Mouse (Mus musculus): ENCODE data around the gene Dnpep.

The Dnpep gene

DNA sequence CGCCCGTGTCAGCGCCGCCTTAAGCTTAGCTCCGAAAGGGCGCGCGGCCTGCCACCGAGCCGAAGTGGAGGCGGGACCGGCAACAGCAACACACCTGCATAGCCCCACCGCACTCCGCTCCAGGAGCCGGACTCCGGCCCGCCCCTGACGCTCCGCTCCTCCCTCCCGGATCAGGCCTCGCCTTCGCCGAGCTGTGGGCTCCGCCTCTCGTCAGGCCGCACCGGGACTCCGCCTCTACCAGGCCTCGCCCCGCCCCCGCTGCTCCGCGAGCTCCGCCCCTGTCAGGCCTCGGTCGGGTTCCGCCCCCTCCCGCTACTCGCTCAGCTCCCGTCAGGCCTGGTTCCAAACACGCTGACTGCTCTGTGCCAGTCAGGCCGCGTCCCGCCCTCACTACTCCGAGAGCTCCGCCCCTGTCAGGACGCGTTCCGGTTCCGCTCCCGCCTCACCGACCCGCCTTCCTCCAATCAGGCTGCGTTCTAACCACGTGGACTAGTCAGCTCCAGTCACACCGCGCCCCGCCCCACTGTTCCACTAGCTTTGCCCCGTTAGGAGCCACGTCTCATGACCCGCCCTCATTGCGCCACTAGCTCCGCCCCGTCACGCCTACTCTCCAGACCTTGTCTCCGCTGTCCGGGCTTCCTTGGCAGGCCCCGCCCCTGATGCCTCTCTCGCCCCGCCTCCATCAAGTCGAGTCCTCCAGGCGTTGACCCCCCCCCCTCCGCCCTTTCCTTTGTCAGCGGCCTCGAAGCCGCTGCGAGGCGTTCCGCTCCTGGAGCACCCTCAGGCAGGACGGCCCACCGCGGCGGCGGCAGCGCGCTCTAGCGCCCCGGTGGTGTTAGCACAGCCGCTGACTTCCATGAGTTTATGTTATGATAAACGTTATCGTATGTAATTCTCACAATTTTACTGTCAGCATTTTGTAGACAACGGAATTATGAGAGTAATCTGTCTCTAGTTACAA is at the start of gene Dnpep:
TSS of gene Dnpep (minus strand) at position 750 of the 961 bp plus-strand sequence.
- CTCF ChIA-PET, result interaction anchor here (0.6 kb wide), 2 partner anchors 150 to 729 kb away, joined by 3 to 5 read pairs; no protein-coding TSS in a partner anchor

DNA sequence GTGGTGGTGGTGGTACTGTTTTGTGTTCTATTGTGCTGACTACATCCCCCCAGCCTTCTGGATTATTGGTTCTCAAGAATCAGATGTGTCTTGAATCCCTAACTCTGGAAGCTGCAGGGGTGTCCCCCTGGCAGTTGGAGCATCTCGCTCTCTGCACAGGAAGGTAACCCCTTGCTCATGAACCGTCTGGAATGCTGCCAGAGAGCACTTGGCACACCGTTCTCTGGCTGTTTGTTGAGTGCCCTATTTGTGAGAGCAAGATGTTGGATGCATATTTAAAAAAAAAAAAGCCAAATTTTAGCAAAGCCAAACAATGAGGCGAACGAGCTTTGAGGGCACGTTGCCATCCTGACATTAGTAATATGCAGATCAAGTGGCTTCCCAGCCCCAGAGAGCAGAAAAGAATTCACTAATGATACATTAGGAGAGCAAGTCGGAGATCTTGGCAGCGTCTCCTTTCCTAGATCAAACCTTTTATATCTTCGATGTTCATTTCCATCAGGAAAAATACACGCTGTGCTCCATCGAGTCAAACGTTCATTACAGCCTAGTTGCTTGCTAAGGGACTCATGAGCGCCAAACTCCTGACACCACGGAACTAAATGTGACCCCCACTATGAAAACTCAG is 47.8 kb upstream of the Dnpep start:
- CTCF ChIA-PET, result no interaction called here

DNA sequence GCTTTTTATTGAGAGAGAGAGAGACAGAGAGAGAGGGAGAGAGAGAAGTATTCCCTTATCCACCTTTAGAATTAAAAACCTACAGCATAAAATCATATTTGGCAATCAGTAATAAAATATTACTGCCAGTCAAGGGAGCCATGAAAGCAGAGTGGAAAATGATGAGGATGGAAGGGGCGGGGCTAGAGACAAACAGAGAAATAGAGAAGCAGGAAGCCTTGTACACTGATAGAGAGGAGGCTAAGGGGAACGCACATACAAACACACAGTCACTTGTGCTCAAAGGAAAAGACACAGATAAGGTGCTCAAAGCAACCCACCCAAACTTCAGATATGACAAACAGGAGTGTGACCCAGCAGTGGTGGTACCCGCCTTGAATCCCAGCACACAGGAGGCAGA is 46.1 kb upstream of the Dnpep start:
- CTCF ChIA-PET, result no interaction called here

DNA sequence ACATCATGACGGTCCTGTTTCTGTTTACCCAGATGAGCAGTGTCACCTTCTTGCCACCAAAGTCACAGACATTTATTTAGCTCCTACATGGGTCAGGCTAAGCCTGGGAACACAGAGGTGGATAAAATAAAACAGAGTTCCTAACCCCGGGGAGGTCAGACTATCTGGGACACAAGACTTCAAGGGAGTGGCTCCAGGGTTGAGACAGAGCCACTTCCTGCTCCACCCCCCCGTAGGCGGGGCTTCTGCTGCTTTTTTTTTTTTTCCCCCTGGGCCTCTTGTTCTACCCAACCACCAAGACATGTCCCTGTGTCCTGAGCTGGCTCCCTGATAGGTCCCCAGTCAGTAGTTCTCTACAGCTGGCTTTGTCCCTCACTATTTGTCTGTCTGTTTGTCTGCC is 44.0 kb upstream of the Dnpep start:
- CTCF ChIA-PET, result no interaction called here

DNA sequence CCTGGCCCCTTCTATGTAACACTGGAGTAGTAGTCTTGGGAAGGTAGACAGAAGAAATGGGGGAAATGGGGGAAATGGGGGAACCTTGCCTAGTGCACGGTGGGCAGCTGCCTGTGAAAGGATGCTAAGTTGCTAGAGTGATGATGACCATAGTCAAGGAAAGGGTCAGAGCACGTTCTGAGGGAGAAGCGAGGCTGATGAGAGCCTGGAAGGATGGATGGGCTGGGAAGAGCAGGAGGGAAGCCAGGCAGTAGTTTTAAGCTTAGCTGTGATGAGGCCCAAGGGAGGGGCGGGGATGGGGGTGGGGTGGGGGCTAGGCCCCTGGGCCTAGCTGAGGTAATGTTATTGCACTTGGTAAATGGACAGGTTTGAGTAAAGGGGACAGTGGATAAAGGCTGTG is 43.3 kb upstream of the Dnpep start:
- CTCF ChIA-PET, result no interaction called here

DNA sequence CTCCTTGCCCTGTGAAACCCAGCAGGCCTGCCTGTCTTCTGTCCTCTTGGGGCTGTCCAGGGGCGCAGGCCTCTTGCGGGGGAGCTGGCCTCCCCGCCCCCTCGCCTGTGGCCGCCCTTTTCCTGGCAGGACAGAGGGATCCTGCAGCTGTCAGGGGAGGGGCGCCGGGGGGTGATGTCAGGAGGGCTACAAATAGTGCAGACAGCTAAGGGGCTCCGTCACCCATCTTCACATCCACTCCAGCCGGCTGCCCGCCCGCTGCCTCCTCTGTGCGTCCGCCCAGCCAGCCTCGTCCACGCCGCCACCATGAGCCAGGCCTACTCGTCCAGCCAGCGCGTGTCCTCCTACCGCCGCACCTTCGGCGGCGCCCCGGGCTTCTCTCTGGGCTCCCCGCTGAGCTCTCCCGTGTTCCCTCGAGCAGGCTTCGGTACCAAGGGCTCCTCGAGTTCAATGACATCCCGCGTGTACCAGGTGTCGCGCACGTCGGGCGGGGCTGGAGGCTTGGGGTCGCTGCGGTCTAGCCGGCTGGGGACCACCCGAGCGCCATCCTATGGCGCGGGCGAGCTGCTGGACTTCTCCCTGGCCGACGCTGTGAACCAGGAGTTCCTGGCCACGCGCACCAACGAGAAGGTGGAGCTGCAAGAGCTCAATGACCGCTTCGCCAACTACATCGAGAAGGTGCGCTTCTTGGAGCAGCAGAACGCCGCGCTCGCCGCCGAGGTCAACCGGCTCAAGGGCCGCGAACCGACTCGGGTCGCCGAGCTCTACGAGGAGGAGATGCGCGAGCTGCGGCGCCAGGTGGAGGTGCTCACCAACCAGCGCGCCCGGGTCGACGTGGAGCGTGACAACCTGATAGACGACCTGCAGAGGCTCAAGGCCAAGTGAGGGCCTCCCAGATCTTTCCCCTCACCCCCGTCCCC is 42.6 kb upstream of the Dnpep start, which contains the start of gene Des:
TSS of gene Des (plus strand) at position 218 of the 920 bp plus-strand sequence.
- CTCF ChIA-PET, result no interaction called here

DNA sequence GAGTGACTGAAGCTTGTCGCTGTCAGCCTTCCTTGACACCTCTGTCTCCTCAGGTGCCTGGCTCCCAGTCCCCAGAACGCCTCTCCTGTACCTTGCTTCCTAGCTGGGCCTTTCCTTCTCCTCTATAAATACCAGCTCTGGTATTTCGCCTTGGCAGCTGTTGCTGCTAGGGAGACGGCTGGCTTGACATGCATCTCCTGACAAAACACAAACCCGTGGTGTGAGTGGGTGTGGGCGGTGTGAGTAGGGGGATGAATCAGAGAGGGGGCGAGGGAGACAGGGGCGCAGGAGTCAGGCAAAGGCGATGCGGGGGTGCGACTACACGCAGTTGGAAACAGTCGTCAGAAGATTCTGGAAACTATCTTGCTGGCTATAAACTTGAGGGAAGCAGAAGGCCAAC is 41.6 kb upstream of the Dnpep start:
- CTCF ChIA-PET, result no interaction called here

DNA sequence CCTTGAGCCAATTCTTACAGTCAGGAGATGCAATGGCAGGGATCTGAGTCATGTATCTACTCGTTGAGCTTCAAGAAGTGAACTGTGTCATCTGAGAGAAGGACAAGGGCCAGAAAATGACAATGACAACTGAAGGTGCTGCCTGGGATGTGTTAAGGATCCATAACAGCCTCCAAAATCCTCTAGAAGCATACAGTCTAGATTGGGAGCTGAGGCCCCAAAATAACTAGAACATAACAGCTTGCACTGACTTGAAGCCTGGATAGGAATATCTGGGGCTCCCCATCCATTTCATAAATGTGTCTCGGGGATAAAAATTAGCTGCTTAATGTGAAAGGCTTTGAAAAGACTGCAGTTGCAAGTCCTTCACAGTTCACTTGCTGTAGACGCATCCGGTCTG is 40.2 kb upstream of the Dnpep start:
- CTCF ChIA-PET, result no interaction called here

DNA sequence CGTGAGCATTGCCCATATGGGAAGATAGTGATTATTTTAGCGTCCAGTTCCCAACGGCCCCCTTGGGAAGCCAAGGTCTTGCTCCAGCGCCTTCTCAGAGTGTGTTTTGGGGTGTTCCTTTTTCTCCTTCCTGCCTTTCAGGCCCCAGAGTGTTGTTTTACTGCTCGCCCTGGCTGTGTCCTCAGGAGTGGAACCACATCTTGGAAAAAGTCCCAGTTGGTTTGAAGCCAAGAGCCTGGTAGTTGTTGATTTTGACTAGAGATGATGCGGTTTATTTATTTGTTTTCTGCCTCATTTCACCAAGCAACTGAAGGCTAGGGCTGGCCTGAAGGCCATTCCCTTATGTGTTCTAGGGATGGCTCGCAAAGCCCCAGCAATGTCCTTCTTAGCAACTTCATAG is 39.5 kb upstream of the Dnpep start:
- CTCF ChIA-PET, result no interaction called here

DNA sequence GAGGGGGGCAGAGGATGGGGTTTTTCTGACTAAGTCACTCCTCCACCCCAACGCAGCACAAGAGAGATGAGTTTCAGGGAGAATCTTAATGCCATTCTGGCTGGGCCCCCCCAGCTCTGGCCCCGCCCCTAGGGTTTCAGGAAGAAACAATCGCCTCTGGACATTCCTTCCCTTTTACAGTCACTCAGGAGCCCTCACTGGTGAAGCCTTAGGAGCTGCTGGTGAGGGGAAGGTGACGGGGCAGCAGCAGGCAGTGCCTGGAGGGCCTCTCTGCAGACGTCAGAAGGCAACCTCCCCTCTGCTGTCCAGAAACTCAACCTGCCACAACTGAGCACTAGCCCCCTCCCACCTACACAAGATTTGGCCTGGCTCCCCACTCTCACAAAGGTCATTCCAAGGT is 31.5 kb upstream of the Dnpep start:
- CTCF ChIA-PET, result no interaction called here

DNA sequence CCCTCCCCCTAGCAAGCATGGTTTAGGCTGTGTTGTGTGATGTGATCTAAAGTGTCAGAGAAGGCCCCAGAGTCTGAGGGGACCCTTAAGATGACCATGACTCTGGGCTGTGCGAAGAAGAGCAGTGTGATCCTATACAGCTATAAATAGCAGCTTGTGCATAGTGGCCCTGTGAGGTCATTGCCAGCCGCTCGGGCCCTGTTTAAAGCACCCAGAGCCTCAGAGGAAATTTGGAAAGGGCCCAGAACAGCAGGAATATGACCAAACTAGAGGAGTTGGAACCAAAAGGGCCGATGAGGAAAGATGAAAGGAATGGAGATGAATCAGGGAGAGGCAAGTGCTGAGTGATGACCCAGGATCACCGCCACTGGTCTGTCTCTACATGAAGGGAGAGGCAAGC is 29.5 kb upstream of the Dnpep start:
- CTCF ChIA-PET, result no interaction called here

DNA sequence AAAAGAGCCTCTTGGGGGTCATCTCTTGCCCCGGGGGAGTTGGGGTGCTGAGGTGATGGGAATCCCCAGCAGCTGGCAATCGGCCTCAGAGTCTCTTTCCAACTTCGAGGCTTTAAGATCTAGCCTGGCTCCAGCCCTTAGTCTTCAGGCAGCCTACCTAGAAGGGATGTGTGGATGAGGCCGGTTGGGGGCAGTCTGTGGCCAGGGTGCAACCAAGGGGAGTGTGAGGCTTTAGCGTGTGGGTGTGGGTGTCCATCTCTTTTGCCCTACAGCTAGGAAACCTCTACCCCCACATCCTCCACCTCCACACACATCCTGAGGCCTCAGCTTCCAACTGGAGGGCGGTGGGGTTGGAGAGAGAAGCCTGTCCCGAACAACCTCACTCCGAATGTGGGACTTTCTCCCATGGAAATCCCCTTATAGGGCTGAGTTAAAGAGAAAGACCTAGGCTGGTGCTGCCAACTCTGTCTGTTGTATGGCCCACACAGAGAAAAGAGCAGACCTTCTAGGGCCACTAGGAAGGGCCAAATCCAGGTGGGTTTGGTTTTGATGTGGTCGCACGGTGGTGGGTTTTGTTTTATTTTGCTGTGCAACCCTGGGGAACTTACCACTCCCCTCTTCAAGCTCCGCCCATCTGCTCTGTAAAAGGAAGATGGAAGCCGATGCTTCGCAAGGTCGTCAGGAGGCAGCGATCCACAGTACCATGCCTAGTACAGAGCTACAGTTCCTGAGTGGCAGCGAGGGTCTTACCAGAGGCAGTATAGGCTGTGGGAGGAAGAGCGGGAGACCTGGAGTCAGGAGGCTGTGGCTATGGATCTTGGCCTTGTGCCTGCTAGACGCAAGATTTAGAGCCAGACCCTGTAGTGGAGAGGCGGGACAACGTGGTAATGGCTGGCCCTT is 27.5 kb upstream of the Dnpep start:
- CTCF ChIA-PET, result interaction anchor here (0.6 kb wide), 1 partner anchor 274 kb away, joined by 13 read pairs; no protein-coding TSS in a partner anchor

DNA sequence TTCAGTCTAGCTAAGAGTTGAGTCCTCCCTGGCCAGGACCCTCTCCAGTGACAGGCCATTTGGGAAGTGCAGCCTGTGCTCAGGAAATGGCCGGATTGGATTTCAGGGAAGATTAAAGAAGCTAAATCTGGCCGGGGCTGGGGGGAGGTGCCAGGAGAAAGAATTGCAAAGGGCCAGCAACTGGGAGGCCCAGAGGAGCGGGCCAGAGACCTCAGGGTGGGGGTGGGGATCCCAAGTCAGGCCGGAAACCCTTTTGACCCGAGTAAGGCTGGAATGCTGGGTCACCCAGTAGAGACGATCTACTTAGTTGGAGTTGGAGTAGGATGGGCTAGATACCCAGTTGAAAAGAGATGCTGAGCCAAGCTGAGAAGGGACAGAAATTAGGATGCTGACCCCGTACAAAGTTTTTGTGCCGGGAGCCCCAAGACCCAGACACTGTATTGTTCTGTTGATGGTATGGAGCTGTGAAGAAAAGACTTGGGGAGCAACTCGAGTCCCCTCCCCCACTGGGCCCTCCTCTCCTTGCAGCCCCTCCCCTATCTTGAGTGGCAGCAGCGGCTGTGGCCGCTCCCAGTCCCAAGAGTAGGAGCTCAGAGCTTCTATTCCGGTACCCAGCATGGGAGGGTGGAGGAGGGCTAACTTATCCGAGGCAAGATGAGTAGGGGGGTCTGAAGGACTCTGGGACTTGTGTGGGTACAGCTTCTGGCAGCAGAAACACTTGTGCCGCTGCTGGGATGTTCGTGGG is 26.7 kb upstream of the Dnpep start:
- CTCF ChIA-PET, result no interaction called here

DNA sequence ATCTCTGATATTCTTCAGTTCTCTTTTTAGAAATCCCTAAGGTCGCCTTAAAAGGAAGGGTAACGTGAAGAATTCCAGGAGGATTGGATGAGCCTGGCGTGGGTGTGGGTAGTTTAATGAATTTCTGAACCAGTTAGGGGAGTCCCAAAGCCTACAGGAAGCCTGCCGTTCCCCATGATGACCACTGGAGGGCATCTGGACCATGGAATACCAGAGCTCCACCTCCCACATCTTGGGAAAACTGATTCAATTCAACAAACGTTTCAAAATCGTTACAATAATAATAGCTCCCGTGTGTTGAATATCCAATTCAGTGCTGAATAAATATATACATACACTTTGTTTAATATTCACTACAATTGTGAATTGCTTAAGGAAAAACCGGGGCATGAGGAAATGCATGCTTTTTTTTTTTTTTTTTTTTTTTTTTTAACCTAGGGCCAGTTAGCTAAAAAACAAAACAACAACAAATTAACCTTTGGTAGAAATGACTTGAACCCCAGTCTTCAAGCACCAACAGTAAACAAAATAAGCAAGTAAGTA is 25.2 kb upstream of the Dnpep start:
- CTCF ChIA-PET, result no interaction called here

DNA sequence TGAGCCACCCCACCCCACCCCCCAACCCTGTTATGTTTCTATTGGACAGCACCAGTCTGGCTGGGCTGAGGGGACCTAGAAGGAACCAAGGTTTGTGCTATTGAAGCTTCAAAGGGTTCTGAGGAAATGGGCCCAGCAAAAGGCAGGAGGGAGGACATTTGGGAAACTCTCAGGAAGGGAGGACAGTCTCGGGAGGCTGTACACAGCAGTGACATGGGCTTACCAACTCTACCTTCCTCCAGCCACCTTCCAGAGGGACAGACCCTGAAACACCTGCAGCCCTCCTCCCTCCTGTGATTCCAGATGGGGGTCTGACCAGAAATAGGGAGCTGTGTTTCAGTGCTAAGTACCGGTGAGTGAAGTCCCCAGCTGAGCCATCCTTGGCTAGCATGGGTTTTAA is 22.7 kb upstream of the Dnpep start:
- CTCF ChIA-PET, result no interaction called here

DNA sequence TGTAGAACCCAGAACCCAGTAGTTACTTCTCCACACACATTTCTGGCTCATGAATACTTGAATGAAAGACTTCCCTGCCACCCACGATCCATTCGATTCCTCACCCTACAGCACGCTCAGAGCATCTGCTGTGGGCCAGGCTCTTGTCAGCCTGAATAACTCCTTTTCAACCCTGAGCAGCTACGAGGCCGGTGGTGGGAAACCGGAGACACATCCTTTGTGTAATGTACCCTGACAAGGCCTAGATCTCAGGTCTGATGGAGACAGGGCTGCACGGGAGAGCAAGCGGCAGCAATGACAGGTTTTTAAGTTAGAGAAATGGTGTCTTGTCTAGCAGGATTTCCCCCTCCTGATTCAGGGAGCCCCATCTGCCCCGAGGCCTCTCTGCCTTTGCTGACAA is 21.5 kb upstream of the Dnpep start:
- CTCF ChIA-PET, result no interaction called here

DNA sequence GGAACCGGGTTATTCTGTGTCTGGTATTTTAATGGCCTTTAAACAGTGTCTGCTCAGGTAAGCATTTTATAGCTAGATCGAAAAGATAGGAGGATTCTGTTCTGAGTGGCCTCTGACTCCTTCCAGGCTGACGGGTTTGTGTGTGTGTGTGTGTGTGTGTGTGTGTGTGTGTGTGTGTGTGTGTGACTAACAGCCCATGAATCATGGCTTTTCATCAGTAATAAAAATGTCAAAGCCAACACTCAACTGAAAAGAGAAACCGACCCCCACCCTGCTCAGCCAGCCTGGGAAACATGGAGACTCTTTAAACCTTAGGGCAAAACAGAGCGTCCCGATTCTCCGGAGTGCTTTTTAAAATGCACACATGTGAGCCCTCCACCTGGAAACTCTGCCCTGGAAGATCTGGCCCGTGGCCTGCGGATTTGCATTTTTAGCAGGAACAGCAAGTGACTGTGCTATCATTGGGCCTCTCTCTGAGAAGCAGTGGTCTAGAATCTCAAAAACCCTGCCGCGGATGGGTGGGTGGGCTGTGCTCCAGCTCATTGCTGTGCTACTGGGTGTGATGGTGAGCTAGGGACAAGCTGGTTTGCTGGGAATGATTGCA is 20.4 kb upstream of the Dnpep start:
- CTCF ChIA-PET, result no interaction called here

DNA sequence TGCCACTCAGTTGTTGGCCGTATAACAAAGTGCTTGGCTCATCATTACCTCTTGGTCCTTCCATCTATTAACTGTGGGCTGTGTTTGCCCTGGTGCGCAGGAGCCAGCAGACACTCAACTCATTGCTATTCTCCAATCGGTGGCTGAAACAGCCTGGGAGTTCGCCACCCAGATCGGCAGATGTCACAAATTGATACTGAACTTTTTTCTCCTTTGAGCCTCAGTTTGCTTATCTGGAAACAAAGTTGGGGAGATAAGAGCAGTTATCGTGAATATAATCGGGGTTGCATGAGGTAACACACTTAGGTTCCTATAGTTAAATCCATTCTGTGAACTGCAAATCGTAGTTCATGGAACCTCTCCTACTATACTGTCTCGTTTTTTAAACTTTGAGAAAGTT is 19.3 kb upstream of the Dnpep start:
- CTCF ChIA-PET, result no interaction called here

DNA sequence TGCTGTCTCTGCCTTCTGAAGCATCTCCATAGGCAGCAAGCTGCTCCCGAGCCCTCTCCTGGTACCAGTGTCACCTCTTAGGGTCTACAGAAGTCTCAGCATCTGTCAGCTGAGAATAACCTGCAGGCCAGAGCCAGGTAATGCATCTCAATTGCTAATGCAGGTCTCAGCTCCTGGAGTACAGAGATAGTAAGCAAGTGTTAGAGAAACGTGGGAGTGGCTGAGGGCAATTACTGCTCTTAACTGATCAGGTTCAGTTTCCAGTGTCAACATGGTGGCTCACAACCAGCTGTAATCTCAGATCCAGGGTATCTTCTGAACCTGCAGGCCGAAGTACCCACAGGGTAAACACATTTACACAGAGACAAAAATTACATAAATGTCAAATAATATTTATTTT is 18.7 kb upstream of the Dnpep start:
- CTCF ChIA-PET, result no interaction called here

DNA sequence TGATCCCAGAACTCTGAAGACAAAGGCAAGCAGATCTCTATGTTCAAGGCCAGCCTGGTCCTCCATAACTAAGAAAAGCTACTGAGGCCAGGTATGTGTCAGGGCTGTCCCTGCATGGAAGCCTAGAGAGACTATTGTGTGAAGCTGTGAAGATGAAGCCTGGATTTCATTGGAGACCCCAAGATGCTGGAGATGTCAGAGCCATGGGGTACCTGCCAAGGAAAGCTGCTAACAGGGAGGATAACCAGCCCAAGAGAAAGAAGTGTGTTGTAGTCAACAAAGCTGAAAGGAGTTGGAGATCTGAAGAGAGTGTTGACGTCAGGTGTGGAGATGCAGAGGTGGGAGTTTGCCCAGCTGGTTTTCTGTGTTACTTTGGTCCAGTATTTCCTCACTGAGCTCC is 13.5 kb upstream of the Dnpep start:
- CTCF ChIA-PET, result interaction anchor here (0.6 kb wide), 1 partner anchor 96 kb away, joined by 3 read pairs; no protein-coding TSS in a partner anchor

All from spleen, embryonic (tissue).